Mouse (Mus musculus) yolk sac, embryonic 10.5 days (tissue): ENCODE measurements around the gene Rxfp4.

Experiments
- DNase-seq: peaks from one replicate; pipeline ENCODE4 v3.0.0-alpha.2; 2017; ENCODE audit warnings: low spot score

Gene Rxfp4

GRCm38 (mm10) chr3:88652846-88653515 lies at the start of gene Rxfp4:
Gene Rxfp4, minus strand, starts transcription at chr3:88653142.
- DNase-seq, result no peak

GRCm38 (mm10) chr3:88701222-88701621 lies 48.3 kb upstream of the Rxfp4 start:
- DNase-seq, result no peak

- DNase-seq, result no peak
These were observed 47.3 kb upstream of the Rxfp4 start for GRCm38 (mm10) chr3:88700247-88700646.

- DNase-seq, result no peak
These were observed 45.9 kb upstream of the Rxfp4 start for GRCm38 (mm10) chr3:88698834-88699233.

- DNase-seq, result no peak
These were observed 45.1 kb upstream of the Rxfp4 start for GRCm38 (mm10) chr3:88698051-88698450.

GRCm38 (mm10) chr3:88695545-88695944 lies 42.6 kb upstream of the Rxfp4 start:
- DNase-seq, result no peak

GRCm38 (mm10) chr3:88689079-88689478 lies 36.1 kb upstream of the Rxfp4 start:
- DNase-seq, result no peak

- DNase-seq, result no peak
These were observed 34.0 kb upstream of the Rxfp4 start for GRCm38 (mm10) chr3:88686734-88687611.

GRCm38 (mm10) chr3:88685958-88686451 lies 33.1 kb upstream of the Rxfp4 start:
- no peak for DNase-seq

- DNase-seq, result peak; percentile 98
These were observed 32.3 kb upstream of the Rxfp4 start, which contains the start of gene Khdc4 for GRCm38 (mm10) chr3:88684980-88685941. Gene Khdc4, plus strand, starts transcription at chr3:88685803.

- peak; percentile 75 for DNase-seq
These were observed 31.5 kb upstream of the Rxfp4 start for GRCm38 (mm10) chr3:88684236-88684979.

GRCm38 (mm10) chr3:88683814-88684213 lies 30.9 kb upstream of the Rxfp4 start:
- no peak for DNase-seq

- DNase-seq, result peak; percentile 78
These were observed 24.5 kb upstream of the Rxfp4 start for GRCm38 (mm10) chr3:88677399-88677798.

- no peak for DNase-seq
These were observed 11.2 kb upstream of the Rxfp4 start for GRCm38 (mm10) chr3:88664095-88664494.

- no peak for DNase-seq
These were observed 6.9 kb upstream of the Rxfp4 start for GRCm38 (mm10) chr3:88659798-88660197.

GRCm38 (mm10) chr3:88658441-88659127 lies 5.6 kb upstream of the Rxfp4 start:
- no peak for DNase-seq

- DNase-seq, result no peak
These were observed 2.7 kb upstream of the Rxfp4 start for GRCm38 (mm10) chr3:88655619-88656018.

- DNase-seq, result no peak
These were observed 1.7 kb upstream of the Rxfp4 start for GRCm38 (mm10) chr3:88654621-88655020.

GRCm38 (mm10) chr3:88653516-88654370 lies 801 bp upstream of the Rxfp4 start:
- no peak for DNase-seq
